Mouse (Mus musculus): ENCODE measurements at regions not wholly inside any gene's neighbourhood (a gene's known extent, or its start where the extent isn't known, plus 50 kb on each side); places are given as distances from the start of the nearest gene placed in this dataset.
"Not testable (repeated sequence)": the region's sequence is repeated elsewhere in the genome, so short reads cannot be mapped to it uniquely, and the experiment has no call there.

DNA sequence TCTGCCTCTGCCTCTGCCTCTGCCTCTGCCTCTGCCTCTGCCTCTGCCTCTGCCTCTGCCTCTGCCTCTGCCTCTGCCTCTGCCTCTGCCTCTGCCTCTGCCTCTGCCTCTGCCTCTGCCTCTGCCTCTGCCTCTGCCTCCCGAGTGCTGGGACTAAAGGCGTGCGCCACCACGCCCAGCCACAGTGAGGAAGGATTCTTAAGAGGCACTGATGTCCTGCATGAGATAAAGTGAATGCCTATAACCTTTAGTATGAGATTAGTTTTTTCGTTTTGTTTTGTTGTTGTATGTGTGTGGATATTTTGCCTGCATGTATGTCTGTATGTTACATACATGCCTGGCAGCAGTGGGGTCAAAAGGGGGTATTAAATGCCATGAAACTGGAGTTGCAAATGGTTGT is 63.2 kb downstream of the Hlx start:
- not testable (repeated sequence) for H3K4me3 ChIP-seq (ENCODE audit: low read depth, low read length); DNase-seq (ENCODE audit: low spot score); H3K4me1 ChIP-seq (replicated peaks; ENCODE audit: control insufficient read depth, insufficient read depth, low read length); H3K4me2 ChIP-seq; H3K27me3 ChIP-seq (replicated peaks; ENCODE audit: control insufficient read depth, insufficient read depth, low read length); H3K9me3 ChIP-seq (ENCODE audit: control insufficient read depth, low read length); H3K9ac ChIP-seq (ENCODE audit: low read depth, low read length); H3K36me3 ChIP-seq (ENCODE audit: control insufficient read depth, insufficient read depth, low read length); ATAC-seq (replicated peaks; ENCODE audit: low FRiP score); H3K27ac ChIP-seq (ENCODE audit: low read depth, low read length)
- 76% methylated on average over 5 of the region's 5 CpGs for WGBS

DNA sequence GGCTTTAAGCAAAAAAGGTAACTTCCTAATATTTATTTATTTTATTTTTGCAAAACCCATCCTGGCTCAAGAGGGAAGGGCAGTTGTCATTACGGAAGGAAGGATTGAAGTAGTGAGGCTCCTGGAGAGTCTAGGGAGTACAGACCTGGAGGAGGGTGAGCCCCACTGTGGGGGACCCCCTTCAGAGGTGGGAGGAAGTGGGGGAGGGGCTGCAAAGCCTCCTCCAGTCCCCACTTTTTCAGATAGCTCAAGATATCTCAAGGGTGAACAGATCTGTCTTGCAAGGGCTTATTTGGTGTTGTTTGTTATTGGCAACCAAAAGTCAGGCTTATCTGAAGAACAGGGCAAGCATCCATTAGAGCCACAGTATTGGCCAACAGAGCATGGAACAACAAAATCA is 64.0 kb downstream of the Hlx start:
- no peaks in the 10 kb centered on the region for H3K27me3 ChIP-seq (replicated peaks; ENCODE audit: control insufficient read depth, insufficient read depth, low read length)
- no peak for ATAC-seq (replicated peaks; ENCODE audit: low FRiP score)
- WGBS, result 85% methylated on average over 1 of the region's 1 CpGs
- H3K27ac ChIP-seq (ENCODE audit: low read depth, low read length), result no peak overlapping the region
- H3K4me2 ChIP-seq, result no peak overlapping the region
- DNase-seq (ENCODE audit: low spot score), result no peak
- no peak overlapping the region for H3K9ac ChIP-seq (ENCODE audit: low read depth, low read length)
- H3K36me3 ChIP-seq (ENCODE audit: control insufficient read depth, insufficient read depth, low read length), result no peaks in the 10 kb centered on the region
- 0 out of 2 replicates have a peak, but pooled peaks cover 3% of the 10 kb centered on the region for H3K4me1 ChIP-seq (replicated peaks; ENCODE audit: control insufficient read depth, insufficient read depth, low read length)
- H3K4me3 ChIP-seq (ENCODE audit: low read depth, low read length), result no peak overlapping the region
- H3K9me3 ChIP-seq (ENCODE audit: control insufficient read depth, low read length), result no peaks in the 10 kb centered on the region

DNA sequence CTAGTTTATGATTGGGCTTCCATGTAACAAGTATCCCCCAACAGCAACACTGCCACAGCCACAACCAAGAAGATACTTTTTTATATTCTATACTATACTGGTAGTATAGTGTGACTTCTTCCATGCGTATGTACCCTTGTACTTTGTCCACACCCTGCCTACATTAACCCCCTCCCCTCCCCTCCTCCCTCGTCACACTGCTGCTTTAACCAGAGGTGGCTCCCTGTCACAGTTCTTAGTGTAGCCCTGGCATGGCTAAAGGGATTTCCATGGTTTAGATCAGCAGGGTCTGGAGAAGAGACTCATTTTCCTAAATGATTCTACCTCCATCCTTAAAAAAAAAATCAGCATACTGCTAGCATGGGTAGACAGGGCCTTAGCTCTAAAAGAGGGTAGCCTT is 64.4 kb downstream of the Hlx start:
- DNase-seq (ENCODE audit: low spot score), result no peak
- H3K27me3 ChIP-seq (replicated peaks; ENCODE audit: control insufficient read depth, insufficient read depth, low read length), result no peaks in the 10 kb centered on the region
- no peak overlapping the region for H3K27ac ChIP-seq (ENCODE audit: low read depth, low read length)
- no peak overlapping the region for H3K4me2 ChIP-seq
- H3K36me3 ChIP-seq (ENCODE audit: control insufficient read depth, insufficient read depth, low read length), result no peaks in the 10 kb centered on the region
- H3K4me3 ChIP-seq (ENCODE audit: low read depth, low read length), result no peak overlapping the region
- no peak overlapping the region for H3K9ac ChIP-seq (ENCODE audit: low read depth, low read length)
- H3K4me1 ChIP-seq (replicated peaks; ENCODE audit: control insufficient read depth, insufficient read depth, low read length), result 0 out of 2 replicates have a peak, but pooled peaks cover 3% of the 10 kb centered on the region
- 78% methylated on average over 2 of the region's 2 CpGs for WGBS
- no peak for ATAC-seq (replicated peaks; ENCODE audit: low FRiP score)
- no peaks in the 10 kb centered on the region for H3K9me3 ChIP-seq (ENCODE audit: control insufficient read depth, low read length)

GRCm38 (mm10) chr1:184665243-184665642 is 67.2 kb downstream of the Hlx start:
- Histone ChIP-seq H3K27ac (ENCODE audit: low read depth, low read length) (no peak overlapping the region), H3K9me3 (ENCODE audit: control insufficient read depth, low read length) (no peaks in the 10 kb centered on the region), H3K27me3 (replicated peaks; ENCODE audit: control insufficient read depth, insufficient read depth, low read length) (no peaks in the 10 kb centered on the region), H3K36me3 (ENCODE audit: control insufficient read depth, insufficient read depth, low read length) (no peaks in the 10 kb centered on the region), H3K4me1 (replicated peaks; ENCODE audit: control insufficient read depth, insufficient read depth, low read length) (0 out of 2 replicates have a peak, but pooled peaks cover 3% of the 10 kb centered on the region), H3K9ac (ENCODE audit: low read depth, low read length) (no peak overlapping the region), H3K4me3 (ENCODE audit: low read depth, low read length) (no peak overlapping the region), H3K4me2 (no peak overlapping the region)
- DNase-seq (ENCODE audit: low spot score), result no peak
- WGBS, result 82% methylated on average over 12 of the region's 12 CpGs
- ATAC-seq (replicated peaks; ENCODE audit: low FRiP score), result no peak; the same call in 1 of the 2 replicates

GRCm38 (mm10) chr1:184664098-184664375 is 68.4 kb downstream of the Hlx start:
- Histone ChIP-seq H3K27ac (ENCODE audit: low read depth, low read length) (no peak overlapping the region; the same call in 1 of the 2 replicates), H3K4me1 (replicated peaks; ENCODE audit: control insufficient read depth, insufficient read depth, low read length) (0 out of 2 replicates have a peak, but pooled peaks cover 3% of the 10 kb centered on the region), H3K27me3 (replicated peaks; ENCODE audit: control insufficient read depth, insufficient read depth, low read length) (no peaks in the 10 kb centered on the region), H3K4me3 (ENCODE audit: low read depth, low read length) (no peak overlapping the region), H3K9ac (ENCODE audit: low read depth, low read length) (no peak overlapping the region), H3K9me3 (ENCODE audit: control insufficient read depth, low read length) (no peaks in the 10 kb centered on the region), H3K4me2 (no peak overlapping the region), H3K36me3 (ENCODE audit: control insufficient read depth, insufficient read depth, low read length) (no peaks in the 10 kb centered on the region)
- 46% methylated on average over 5 of the region's 5 CpGs for WGBS
- DNase-seq (ENCODE audit: low spot score) (no peak), ATAC-seq (replicated peaks; ENCODE audit: low FRiP score) (no peak)

DNA sequence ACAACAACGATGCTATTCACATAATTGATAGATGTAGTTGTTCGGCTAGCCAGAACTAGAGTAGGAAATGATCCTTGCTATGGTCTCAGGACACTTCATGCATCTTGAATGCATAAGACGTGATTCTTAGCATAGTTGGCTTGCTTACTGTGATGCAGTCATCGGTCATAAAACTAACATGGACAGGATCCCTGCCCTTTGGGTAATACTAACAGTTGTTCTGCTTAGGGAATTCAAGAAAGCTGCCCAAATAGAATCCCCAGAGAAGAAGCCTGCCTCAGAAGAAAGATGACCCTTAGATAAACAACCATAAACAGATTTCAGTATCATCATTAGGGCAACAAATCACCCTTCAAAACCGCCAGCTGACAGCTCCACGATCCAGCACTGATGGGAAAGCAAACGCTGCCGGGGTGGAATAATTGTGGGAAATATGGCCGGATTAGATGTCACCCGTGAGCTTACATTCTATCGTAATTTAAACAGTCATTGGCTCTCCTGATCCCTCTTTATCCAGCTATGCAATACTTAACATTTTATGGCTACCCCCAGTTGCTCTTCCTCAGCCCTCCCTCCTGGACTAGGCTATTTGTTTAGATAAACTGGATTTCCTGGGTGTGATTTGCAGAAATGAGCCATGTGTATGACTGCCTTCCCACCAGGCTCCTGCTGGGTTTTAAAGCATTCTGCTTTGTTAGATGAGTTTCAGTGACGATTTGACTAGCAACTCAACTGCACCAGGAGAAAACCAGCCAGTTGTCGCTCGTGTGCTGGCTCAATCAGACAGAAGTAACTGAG is 68.9 kb downstream of the Hlx start:
- H3K4me2 ChIP-seq, result no peak overlapping the region
- H3K27ac ChIP-seq (ENCODE audit: low read depth, low read length), result no peak overlapping the region; the same call in 1 of the 2 replicates
- 68% methylated on average over 14 of the region's 14 CpGs for WGBS
- no peaks in the 10 kb centered on the region for H3K27me3 ChIP-seq (replicated peaks; ENCODE audit: control insufficient read depth, insufficient read depth, low read length)
- no peak overlapping the region for H3K4me3 ChIP-seq (ENCODE audit: low read depth, low read length)
- no peak for ATAC-seq (replicated peaks; ENCODE audit: low FRiP score)
- no peak overlapping the region for H3K9ac ChIP-seq (ENCODE audit: low read depth, low read length)
- H3K4me1 ChIP-seq (replicated peaks; ENCODE audit: control insufficient read depth, insufficient read depth, low read length), result 0 out of 2 replicates have a peak, but pooled peaks cover 3% of the 10 kb centered on the region
- DNase-seq (ENCODE audit: low spot score), result no peak
- no peaks in the 10 kb centered on the region for H3K9me3 ChIP-seq (ENCODE audit: control insufficient read depth, low read length)
- H3K36me3 ChIP-seq (ENCODE audit: control insufficient read depth, insufficient read depth, low read length), result no peaks in the 10 kb centered on the region

DNA sequence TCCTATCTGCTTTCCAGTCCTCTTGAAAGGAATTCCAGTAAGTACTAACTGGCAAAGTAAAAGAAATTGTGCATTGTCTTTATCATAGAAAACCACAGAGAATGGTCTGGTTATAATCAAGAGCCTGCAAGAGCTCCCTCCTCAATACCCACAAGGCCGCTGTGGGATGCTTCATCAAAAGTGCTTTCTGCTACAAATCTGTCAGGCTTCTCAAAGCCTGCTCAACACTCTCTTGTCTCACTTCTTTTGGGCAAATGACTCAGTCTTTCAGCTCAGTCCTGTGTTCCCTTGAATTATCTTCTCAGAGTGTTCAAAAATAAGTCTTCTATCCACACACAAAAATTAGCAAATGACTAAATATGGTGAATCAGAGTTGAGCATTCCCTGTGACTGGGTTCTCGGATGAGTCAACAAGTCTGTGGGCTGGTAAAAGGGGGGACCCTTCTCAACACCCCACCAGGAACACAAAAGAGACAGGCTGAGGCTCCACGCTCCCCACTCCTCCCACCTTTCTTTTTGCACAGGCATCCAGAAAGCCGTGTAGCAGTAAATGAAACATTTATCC is 81.8 kb downstream of the Hlx start:
- no peak for ATAC-seq (replicated peaks; ENCODE audit: low FRiP score)
- 81% methylated on average over 4 of the region's 4 CpGs for WGBS
- H3K27me3 ChIP-seq (replicated peaks; ENCODE audit: control insufficient read depth, insufficient read depth, low read length), result 0 out of 2 replicates have a peak, but pooled peaks cover 3% of the 10 kb centered on the region
- DNase-seq (ENCODE audit: low spot score), result no peak
- H3K4me1 ChIP-seq (replicated peaks; ENCODE audit: control insufficient read depth, insufficient read depth, low read length), result peaks cover 19% of the 10 kb centered on the region
- H3K36me3 ChIP-seq (ENCODE audit: control insufficient read depth, insufficient read depth, low read length), result no peaks in the 10 kb centered on the region
- no peak overlapping the region for H3K4me2 ChIP-seq
- no peak overlapping the region for H3K9ac ChIP-seq (ENCODE audit: low read depth, low read length)
- H3K4me3 ChIP-seq (ENCODE audit: low read depth, low read length), result no peak overlapping the region
- H3K9me3 ChIP-seq (ENCODE audit: control insufficient read depth, low read length), result 0 out of 2 replicates have a peak, but pooled peaks cover 2% of the 10 kb centered on the region
- no peak overlapping the region for H3K27ac ChIP-seq (ENCODE audit: low read depth, low read length)

DNA sequence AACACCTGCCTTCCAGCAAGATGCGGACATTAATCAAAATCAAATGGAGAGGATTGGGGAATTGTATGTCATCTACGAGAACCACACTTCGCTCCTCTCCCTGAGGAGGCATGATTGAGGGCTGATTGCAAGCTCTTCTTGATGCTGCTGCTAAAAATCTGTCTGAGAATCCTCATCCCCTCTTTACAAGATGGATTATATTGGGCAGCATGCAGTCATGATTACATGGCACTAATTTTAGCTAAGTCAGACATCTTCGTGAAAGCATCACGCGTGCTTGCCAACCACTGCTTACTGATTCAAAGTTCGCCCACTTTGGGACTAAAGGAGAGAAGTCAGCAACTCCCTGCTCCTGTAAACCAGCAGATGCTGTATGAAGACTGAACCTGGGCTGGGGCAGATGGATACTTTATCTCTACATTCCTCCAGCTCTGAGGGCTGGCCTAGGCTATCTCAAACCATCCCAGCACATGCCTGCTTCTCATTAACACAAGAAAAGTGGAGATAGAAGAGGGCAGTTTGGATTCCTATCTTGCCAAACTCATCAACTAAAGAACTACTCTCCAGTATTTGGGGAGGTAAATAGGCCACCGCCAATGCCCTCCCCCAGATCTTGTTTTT is 84.4 kb downstream of the Hlx start:
- DNase-seq (ENCODE audit: low spot score) (no peak), ATAC-seq (replicated peaks; ENCODE audit: low FRiP score) (peak; percentile 75)
- Histone ChIP-seq H3K4me2 (no peak overlapping the region), H3K9me3 (ENCODE audit: control insufficient read depth, low read length) (0 out of 2 replicates have a peak, but pooled peaks cover 2% of the 10 kb centered on the region), H3K4me1 (replicated peaks; ENCODE audit: control insufficient read depth, insufficient read depth, low read length) (peaks cover 33% of the 10 kb centered on the region), H3K4me3 (ENCODE audit: low read depth, low read length) (no peak overlapping the region), H3K27ac (ENCODE audit: low read depth, low read length) (peak overlapping the region; percentile 43; the same call in 1 of the 2 replicates), H3K9ac (ENCODE audit: low read depth, low read length) (no peak overlapping the region), H3K36me3 (ENCODE audit: control insufficient read depth, insufficient read depth, low read length) (no peaks in the 10 kb centered on the region), H3K27me3 (replicated peaks; ENCODE audit: control insufficient read depth, insufficient read depth, low read length) (no peaks in the 10 kb centered on the region)
- WGBS, result 88% methylated on average over 8 of the region's 8 CpGs

Measured in liver, embryonic 11.5 days (tissue).